Mouse (Mus musculus) layer of hippocampus, adult 18-20 months (tissue): ENCODE results near the gene Smug1. TPM values are rescaled to one million over a fixed set of nuclear protein-coding genes. Genes with fewer than 3 reads are reported as not detected.

Source experiments
- DNase-seq, 2 experiments: peaks; one replicate each; pipeline ENCODE4 v3.0.0; 2022; ENCODE audit warnings: low spot score in 2 of 2
- long read RNA-seq: library from polyadenylated mRNA; stranded (forward); transcript quantifications from one replicate; pipeline ENCODE4 v2.0.0, GENCODE M21; 2021
- total RNA-seq, 2 experiments: library from RNA; stranded (reverse); gene quantifications; 2 replicates each; pipeline ENCODE4 v1.2.3; 2021

Smug1 gene
- 10 to 100 TPM; 18.3 to 19.9 TPM for total RNA-seq
- long read RNA-seq, transcript Smug1-206 (3 exons, 491 nt): major isoform, 15 of 32 reads
- long read RNA-seq, partial matches to known transcripts: 13 of 32 reads
- long read RNA-seq, other reads (novel, unspliced or antisense): 3 of 32 reads

GRCm38 (mm10) chr15:103167042-103167615 is at the start of gene Smug1:
TSS of gene Smug1 (minus strand) at chr15:103167092.
- no peak for DNase-seq

DNA sequence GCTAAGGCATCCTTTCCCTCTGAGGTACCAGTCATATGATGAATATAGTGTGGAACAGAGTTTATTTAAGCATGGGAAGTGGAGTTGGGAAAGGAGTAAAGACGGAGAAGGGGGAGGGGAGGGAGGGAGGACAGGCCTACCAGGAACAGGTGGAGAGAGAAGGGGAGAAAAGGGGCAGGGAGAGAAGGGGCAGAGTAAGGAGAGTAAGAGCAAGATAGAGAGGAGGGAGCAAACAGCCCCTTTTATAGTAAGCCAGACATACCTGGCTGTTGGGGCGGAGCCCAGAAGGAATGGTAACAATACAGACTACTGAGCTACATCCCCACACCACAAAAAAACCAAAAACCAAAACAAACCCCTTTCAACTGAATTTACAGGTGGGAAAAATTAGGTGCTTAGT is 49.2 kb upstream of the Smug1 start:
- DNase-seq: no peak

GRCm38 (mm10) chr15:103214971-103215907 is 48.3 kb upstream of the Smug1 start:
- peak; percentile 87 to 92 for DNase-seq

- peak in 1 of 2 experiments; percentile 37 for DNase-seq
Measured at GRCm38 (mm10) chr15:103214149-103214548, 47.3 kb upstream of the Smug1 start.

DNA sequence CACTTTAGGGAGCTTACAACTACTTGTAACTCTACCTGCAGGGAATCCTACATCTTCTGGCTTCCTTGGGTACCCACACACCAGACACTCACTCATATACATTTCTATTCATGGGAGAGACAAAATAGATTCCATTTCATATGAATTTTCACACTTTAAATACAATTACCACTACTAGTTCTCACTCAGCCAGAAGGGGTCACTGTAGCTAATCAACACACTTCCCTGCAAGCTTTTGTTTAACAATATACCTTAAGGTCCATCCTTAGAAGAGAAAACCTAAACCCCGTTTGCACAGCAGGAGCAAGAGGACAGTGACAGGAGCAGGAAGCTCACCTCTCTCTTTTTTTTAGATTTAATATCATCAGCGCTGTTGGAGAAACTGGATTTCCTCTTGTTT is 38.3 kb upstream of the Smug1 start:
- no peak for DNase-seq

DNA sequence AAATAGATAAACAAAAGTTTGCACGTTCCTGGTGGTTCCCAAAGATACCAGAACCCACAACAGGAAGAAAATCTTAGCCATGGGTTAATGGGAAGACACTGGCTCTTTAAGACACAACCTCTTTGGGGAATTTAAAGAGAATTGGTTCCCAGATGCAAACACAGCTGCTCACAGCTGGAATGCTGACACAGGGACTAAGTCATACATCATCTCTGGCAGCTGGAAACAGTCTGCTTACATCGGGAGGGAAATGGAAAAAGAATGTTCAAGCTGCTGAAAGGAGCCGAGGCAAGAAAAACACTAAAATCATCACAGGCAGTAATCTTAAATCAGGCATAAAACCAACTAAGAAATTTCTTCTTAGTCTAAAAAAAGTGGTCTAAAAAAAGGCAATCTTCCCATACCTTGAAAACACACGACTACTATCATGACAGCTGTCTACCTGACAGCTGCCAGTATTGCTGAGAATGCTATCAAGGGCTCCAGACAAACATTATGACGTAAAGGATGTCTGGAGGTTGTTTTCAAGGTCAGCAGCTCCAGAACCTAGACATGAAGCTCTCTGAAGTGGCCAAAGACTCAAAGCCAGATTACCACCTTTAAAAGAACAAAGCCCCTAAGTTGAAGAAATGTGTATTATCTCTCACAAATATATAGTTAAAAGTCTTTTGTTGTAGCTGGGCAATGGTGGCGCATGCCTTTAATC is 35.3 kb upstream of the Smug1 start:
- DNase-seq: no peak

DNA sequence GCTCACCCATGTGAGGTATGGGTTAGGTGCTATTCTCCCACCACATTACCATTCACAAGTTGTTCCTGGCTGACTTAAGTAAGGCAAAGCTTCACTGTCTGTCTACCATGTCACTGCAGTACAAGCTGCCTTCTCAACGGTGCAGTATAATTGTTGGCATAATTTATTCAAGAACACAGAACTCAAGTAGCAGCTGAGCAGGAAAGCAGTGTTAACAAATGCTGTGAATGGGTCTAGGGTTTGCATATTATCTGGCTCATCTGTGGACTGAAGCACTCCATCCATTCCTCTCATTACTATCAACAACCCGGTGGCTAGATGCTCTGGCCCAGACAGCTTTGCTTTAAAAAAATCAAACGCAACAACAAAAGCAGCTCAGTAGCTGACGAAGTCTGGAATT is 30.9 kb upstream of the Smug1 start:
- no peak for DNase-seq

GRCm38 (mm10) chr15:103196835-103197234 is 29.9 kb upstream of the Smug1 start:
- peak in 1 of 2 experiments; percentile 40 for DNase-seq

DNA sequence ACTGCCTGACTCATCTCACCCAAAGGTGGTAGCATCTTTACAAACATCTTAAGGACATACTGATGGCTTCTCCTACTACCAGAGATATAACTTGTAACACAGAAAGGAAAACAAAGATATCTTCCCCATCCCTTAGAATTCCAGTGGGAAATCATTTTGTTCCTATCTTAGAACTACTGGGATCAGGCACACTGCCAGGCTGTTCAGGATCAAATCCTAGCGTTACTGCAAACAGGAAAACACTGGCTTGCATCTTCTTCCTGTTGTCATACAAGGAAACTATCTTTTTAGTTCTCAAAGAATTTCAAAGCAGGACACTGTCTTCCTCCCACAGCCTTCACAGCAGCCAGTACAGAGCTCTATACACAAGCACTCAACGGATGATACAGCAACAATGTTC is 26.7 kb upstream of the Smug1 start:
- DNase-seq: no peak

DNA sequence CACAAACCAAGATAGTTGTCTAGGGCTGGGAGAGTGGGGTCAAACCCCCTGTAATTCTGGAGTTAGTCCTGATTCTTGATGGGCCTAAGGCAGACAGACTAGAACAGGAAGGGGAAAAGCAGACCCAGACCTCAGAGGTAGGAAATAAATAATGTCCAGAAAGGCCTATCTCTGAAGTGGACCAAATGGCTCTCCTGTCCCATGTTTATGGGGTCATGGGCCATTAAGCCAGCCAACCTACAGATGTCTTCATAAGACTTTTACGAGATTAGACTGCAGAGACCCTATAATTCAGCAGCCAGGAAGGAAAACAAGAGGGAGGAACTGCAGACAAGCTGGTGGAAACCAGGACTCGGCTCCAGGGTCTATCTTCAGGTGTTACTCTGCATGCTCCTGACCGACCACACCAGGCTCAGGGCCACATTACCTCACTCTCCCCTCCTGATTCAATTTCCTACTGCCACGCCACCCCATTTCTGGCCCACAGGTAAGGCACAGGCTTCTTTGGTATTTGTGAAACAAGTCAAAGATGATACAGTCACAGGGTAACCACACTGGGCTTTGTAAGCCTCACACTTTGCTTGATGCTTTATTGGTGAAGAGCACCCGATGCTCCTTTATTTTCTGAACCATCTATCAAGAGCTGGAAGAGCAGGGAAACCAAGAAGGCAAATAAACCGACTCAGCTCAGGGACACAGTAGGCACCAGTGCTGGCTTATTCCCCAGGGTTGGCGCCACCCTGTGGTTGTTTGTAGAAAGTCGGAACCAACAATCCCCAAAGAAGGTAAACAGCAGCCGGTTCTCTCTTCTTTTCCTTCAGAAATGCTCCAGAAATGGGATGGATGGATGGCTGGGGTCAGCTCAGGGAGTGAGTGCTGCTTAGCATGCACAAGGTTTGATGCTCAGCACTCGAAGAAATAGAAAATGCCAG is 23.9 kb upstream of the Smug1 start:
- peak in 1 of 2 experiments; percentile 66 for DNase-seq

DNA sequence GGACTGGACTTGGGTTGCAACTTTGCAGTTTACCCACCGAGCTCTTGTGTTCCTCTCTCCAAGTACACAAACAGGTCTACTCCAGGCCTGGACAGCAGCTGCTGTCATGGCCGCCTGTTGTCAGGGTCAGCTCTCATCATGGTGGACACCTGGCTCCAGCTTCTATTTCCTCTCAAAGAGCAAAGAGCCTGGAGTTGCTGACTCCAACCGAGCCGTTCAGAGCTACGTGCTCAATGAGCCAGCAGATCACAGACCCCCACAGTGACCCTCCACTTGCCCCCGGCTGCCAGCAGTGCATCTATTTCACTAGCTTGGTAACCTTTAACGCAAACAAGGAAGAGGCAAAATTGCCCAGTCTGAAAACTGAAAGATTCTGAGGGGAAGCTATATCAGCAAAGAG is 23.2 kb upstream of the Smug1 start:
- no peak for DNase-seq

GRCm38 (mm10) chr15:103187803-103188202 is 20.9 kb upstream of the Smug1 start:
- DNase-seq: no peak

DNA sequence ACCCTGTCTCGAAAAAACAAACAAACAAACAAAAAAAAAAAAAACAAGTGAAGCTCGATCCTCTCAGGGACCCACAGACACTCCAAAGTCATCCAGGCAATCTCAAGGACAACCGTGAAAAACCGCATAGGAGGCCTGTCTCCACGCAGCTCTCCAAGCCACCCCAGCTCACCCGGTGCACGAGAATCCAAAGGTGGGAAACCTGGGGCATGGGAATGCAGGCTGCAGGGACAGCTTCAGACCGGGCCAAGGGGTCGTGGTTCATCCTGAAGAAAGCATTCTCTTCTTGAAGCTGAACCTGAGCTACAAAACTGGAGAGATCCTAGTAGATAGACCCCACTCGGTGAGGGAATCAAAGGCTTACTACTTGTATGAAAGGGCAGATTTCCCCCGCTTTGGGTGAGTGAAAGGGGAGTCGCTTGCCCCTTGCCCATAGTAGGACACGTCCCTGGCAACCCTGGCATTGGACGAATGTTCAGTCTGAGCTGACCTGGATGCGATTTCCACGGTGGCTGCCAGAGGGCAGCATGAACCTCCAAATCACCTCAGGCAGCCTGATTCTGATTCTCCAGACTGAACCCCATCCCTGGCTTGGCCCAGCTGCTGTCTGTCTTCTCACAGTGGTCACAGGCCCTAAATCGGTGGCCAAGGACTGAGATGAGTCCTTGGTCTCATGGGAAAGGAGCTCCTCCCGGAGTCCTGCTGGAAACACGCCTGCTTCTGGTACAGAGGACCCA is 18.7 kb upstream of the Smug1 start:
- peak in 1 of 2 experiments; percentile 66 for DNase-seq

- DNase-seq: no peak
Measured at GRCm38 (mm10) chr15:103183651-103184610, 17.0 kb upstream of the Smug1 start.

- peak in 1 of 2 experiments; percentile 58 for DNase-seq
Measured at GRCm38 (mm10) chr15:103183135-103183534, 16.2 kb upstream of the Smug1 start.

DNA sequence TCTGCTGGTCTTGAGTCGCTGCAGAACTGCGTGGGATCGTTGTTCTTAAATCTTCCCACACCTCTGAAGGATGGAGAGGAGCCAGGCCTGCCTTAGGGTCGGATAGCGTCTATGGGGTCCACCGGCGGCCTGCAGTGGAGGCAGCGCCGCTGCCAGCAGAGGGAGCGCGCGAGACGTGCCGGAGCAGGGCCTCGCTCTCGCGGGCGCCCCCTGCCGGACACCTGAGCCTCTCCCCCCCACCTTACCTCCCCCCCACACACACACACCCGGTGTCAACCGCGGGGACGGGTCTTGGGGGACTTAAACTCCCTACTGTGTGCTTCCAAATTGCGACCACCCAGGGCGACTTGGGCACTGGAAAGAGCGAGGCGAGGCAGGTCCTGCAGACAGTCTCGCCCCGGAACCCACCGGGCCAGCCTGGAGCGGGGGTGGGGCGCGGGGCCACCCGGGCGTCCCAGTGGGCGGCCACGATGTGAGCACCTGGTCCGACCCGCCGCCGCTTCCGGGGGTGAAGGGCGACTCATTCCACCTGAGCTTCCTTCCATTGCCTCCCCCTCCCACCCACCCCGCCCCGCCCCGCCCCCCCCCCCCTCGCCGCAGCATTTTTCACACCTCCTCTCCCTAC is 15.4 kb upstream of the Smug1 start:
- DNase-seq: peak in 1 of 2 experiments; percentile 75

GRCm38 (mm10) chr15:103180406-103180805 is 13.5 kb upstream of the Smug1 start:
- DNase-seq: no peak

- DNase-seq: no peak
Measured at GRCm38 (mm10) chr15:103178767-103179166, 11.9 kb upstream of the Smug1 start.
